Mouse (Mus musculus): ENCODE results near the gene Gm20481. TPM values are rescaled to one million over a fixed set of nuclear protein-coding genes. Genes with fewer than 3 reads are reported as not detected.
A peak's percentile ranks its signal among the peaks of the same experiment; 100 is the strongest.
"Not testable (repeated sequence)": the region's sequence is repeated elsewhere in the genome, so short reads cannot be mapped to it uniquely, and the experiment has no call there.

The Gm20481 gene
- polyA plus RNA-seq, 1 experiment = not detected

- Histone ChIP-seq H3K27ac (ENCODE audit: control insufficient read depth, insufficient read depth, low read depth, low read length) (peak within 1 kb of the TSS; percentile 97), H3K4me3 (ENCODE audit: control insufficient read depth, low read depth, low read length) (peak within 1 kb of the TSS; percentile 86)
- not testable (repeated sequence) for H3K4me1 ChIP-seq (ENCODE audit: control insufficient read depth, insufficient read depth, low read length); H3K36me3 ChIP-seq (ENCODE audit: control insufficient read depth, insufficient read depth, low read length); H3K27me3 ChIP-seq (ENCODE audit: control insufficient read depth, insufficient read depth, low read length)
- TF ChIP-seq POLR2A (IDR thresholded peaks at IDR 0.05; ENCODE audit: control insufficient read depth, low read depth, low read length) = 0 out of 2 replicates have a peak, but pooled peaks have one; percentile 32
These were observed 10.5 kb upstream of the Gm20481 start, which contains the start of gene Hspa1b for GRCm38 (mm10) chr17:34959130-34959778. Gene Hspa1b (minus strand): TSS chr17:34959238.

GRCm38 (mm10) chr17:34959881-34960515 lies 9.7 kb upstream of the Gm20481 start:
- Histone ChIP-seq H3K27ac (ENCODE audit: control insufficient read depth, insufficient read depth, low read depth, low read length) (peak overlapping the region; percentile 97), H3K27me3 (ENCODE audit: control insufficient read depth, insufficient read depth, low read length) (no peaks in the 10 kb centered on the region), H3K36me3 (ENCODE audit: control insufficient read depth, insufficient read depth, low read length) (no peaks in the 10 kb centered on the region), H3K4me1 (ENCODE audit: control insufficient read depth, insufficient read depth, low read length) (peaks cover 8% of the 10 kb centered on the region), H3K4me3 (ENCODE audit: control insufficient read depth, low read depth, low read length) (peak overlapping the region; percentile 86)
- TF ChIP-seq CTCF (IDR thresholded peaks at IDR 0.05; ENCODE audit: control insufficient read depth, insufficient read depth, insufficient replicate concordance, low read depth, low read length) (no peak), POLR2A (IDR thresholded peaks at IDR 0.05; ENCODE audit: control insufficient read depth, low read depth, low read length) (no peak)

- no peaks in the 10 kb centered on the region for H3K27me3 ChIP-seq (ENCODE audit: control insufficient read depth, insufficient read depth, low read length)
- H3K4me1 ChIP-seq (ENCODE audit: control insufficient read depth, insufficient read depth, low read length) = peaks cover 8% of the 10 kb centered on the region
- no peak overlapping the region for H3K4me3 ChIP-seq (ENCODE audit: control insufficient read depth, low read depth, low read length)
- peak overlapping the region; percentile 39 for H3K27ac ChIP-seq (ENCODE audit: control insufficient read depth, insufficient read depth, low read depth, low read length)
- H3K36me3 ChIP-seq (ENCODE audit: control insufficient read depth, insufficient read depth, low read length) = no peaks in the 10 kb centered on the region
- TF ChIP-seq POLR2A (IDR thresholded peaks at IDR 0.05; ENCODE audit: control insufficient read depth, low read depth, low read length) = no peak
- TF ChIP-seq CTCF (IDR thresholded peaks at IDR 0.05; ENCODE audit: control insufficient read depth, insufficient read depth, insufficient replicate concordance, low read depth, low read length) = no peak
These were observed 8.8 kb upstream of the Gm20481 start for GRCm38 (mm10) chr17:34960702-34961493.

DNA sequence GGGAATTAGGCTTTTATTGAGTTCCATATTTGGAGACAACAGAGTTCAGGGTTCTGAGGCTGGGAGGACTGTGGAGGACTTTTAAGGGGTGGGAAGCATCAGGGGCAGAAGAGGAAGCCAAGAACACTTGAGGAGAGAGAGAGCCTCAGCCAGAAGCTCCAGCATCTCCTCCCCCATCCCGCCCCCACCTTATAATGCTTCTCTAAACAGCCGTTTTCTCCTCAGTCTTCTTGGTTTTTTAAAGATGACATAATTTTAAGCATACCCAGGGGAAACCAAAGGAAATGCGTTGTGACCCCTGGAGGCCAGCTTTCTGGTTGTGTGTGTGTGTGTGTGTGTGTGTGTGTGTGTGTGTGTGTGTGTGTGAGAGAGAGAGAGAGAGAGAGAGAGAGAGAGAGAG lies 7.6 kb upstream of the Gm20481 start:
- TF ChIP-seq CTCF (IDR thresholded peaks at IDR 0.05; ENCODE audit: control insufficient read depth, insufficient read depth, insufficient replicate concordance, low read depth, low read length) (no peak), POLR2A (IDR thresholded peaks at IDR 0.05; ENCODE audit: control insufficient read depth, low read depth, low read length) (no peak)
- Histone ChIP-seq H3K36me3 (ENCODE audit: control insufficient read depth, insufficient read depth, low read length) (no peaks in the 10 kb centered on the region), H3K27me3 (ENCODE audit: control insufficient read depth, insufficient read depth, low read length) (no peaks in the 10 kb centered on the region), H3K4me3 (ENCODE audit: control insufficient read depth, low read depth, low read length) (no peak overlapping the region), H3K27ac (ENCODE audit: control insufficient read depth, insufficient read depth, low read depth, low read length) (no peak overlapping the region), H3K4me1 (ENCODE audit: control insufficient read depth, insufficient read depth, low read length) (peaks cover 8% of the 10 kb centered on the region)

GRCm38 (mm10) chr17:34962841-34963240 lies 6.9 kb upstream of the Gm20481 start:
- no peaks in the 10 kb centered on the region for H3K27me3 ChIP-seq (ENCODE audit: control insufficient read depth, insufficient read depth, low read length)
- H3K27ac ChIP-seq (ENCODE audit: control insufficient read depth, insufficient read depth, low read depth, low read length) = no peak overlapping the region
- H3K4me1 ChIP-seq (ENCODE audit: control insufficient read depth, insufficient read depth, low read length) = peaks cover 8% of the 10 kb centered on the region
- no peaks in the 10 kb centered on the region for H3K36me3 ChIP-seq (ENCODE audit: control insufficient read depth, insufficient read depth, low read length)
- TF ChIP-seq CTCF (IDR thresholded peaks at IDR 0.05; ENCODE audit: control insufficient read depth, insufficient read depth, insufficient replicate concordance, low read depth, low read length) = no peak
- no peak for TF ChIP-seq POLR2A (IDR thresholded peaks at IDR 0.05; ENCODE audit: control insufficient read depth, low read depth, low read length)
- no peak overlapping the region for H3K4me3 ChIP-seq (ENCODE audit: control insufficient read depth, low read depth, low read length)

- Histone ChIP-seq H3K27me3 (ENCODE audit: control insufficient read depth, insufficient read depth, low read length) (no peaks in the 10 kb centered on the region), H3K4me1 (ENCODE audit: control insufficient read depth, insufficient read depth, low read length) (peaks cover 4% of the 10 kb centered on the region), H3K27ac (ENCODE audit: control insufficient read depth, insufficient read depth, low read depth, low read length) (peak overlapping the region; percentile 23; the same call in 1 of the 2 replicates), H3K4me3 (ENCODE audit: control insufficient read depth, low read depth, low read length) (no peak overlapping the region), H3K36me3 (ENCODE audit: control insufficient read depth, insufficient read depth, low read length) (no peaks in the 10 kb centered on the region)
- TF ChIP-seq CTCF (IDR thresholded peaks at IDR 0.05; ENCODE audit: control insufficient read depth, insufficient read depth, insufficient replicate concordance, low read depth, low read length) = no peak
- TF ChIP-seq POLR2A (IDR thresholded peaks at IDR 0.05; ENCODE audit: control insufficient read depth, low read depth, low read length) = no peak
These were observed 5.1 kb upstream of the Gm20481 start for GRCm38 (mm10) chr17:34964640-34965049.

- no peaks in the 10 kb centered on the region for H3K27me3 ChIP-seq (ENCODE audit: control insufficient read depth, insufficient read depth, low read length)
These were observed 4.1 kb upstream of the Gm20481 start for GRCm38 (mm10) chr17:34965627-34966026.

GRCm38 (mm10) chr17:34970850-34971249 lies 1.1 kb downstream of the Gm20481 start:
- H3K36me3 ChIP-seq (ENCODE audit: control insufficient read depth, insufficient read depth, low read length); H3K4me3 ChIP-seq (ENCODE audit: control insufficient read depth, low read depth, low read length); H3K27me3 ChIP-seq (ENCODE audit: control insufficient read depth, insufficient read depth, low read length); H3K27ac ChIP-seq (ENCODE audit: control insufficient read depth, insufficient read depth, low read depth, low read length); H3K4me1 ChIP-seq (ENCODE audit: control insufficient read depth, insufficient read depth, low read length): not testable (repeated sequence)

More at GRCm38 (mm10) chr17:34965627-34966026, 4.1 kb upstream of the Gm20481 start:
- H3K4me1 ChIP-seq (ENCODE audit: control insufficient read depth, insufficient read depth, low read length) = no peaks in the 10 kb centered on the region
- TF ChIP-seq CTCF (IDR thresholded peaks at IDR 0.05; ENCODE audit: control insufficient read depth, insufficient read depth, insufficient replicate concordance, low read depth, low read length) (no peak), POLR2A (IDR thresholded peaks at IDR 0.05; ENCODE audit: control insufficient read depth, low read depth, low read length) (no peak)
- no peak overlapping the region for H3K27ac ChIP-seq (ENCODE audit: control insufficient read depth, insufficient read depth, low read depth, low read length)
- H3K4me3 ChIP-seq (ENCODE audit: control insufficient read depth, low read depth, low read length) = no peak overlapping the region
- H3K36me3 ChIP-seq (ENCODE audit: control insufficient read depth, insufficient read depth, low read length) = no peaks in the 10 kb centered on the region

GRCm38 (mm10) chr17:34971694-34972068 lies 2.0 kb downstream of the Gm20481 start:
- not testable (repeated sequence) for H3K4me1 ChIP-seq (ENCODE audit: control insufficient read depth, insufficient read depth, low read length); H3K36me3 ChIP-seq (ENCODE audit: control insufficient read depth, insufficient read depth, low read length); H3K27ac ChIP-seq (ENCODE audit: control insufficient read depth, insufficient read depth, low read depth, low read length); H3K27me3 ChIP-seq (ENCODE audit: control insufficient read depth, insufficient read depth, low read length)
- H3K4me3 ChIP-seq (ENCODE audit: control insufficient read depth, low read depth, low read length) = peak overlapping the region; percentile 91

Data from testis, adult 2 months (tissue).